Mouse (Mus musculus): ENCODE results near the gene Rabl6. TPM values are rescaled to one million over a fixed set of nuclear protein-coding genes. Genes with fewer than 3 reads are reported as not detected.
A peak's percentile ranks its signal among the peaks of the same experiment; 100 is the strongest.
"Not testable (repeated sequence)": the region's sequence is repeated elsewhere in the genome, so short reads cannot be mapped to it uniquely, and the experiment has no call there.

The Rabl6 gene
- polyA plus RNA-seq, 1 experiment from 2014 or later, result 76.8 TPM

GRCm38 (mm10) chr2:25568473-25569019 lies 39.8 kb downstream of the Rabl6 start:
- no peaks in the 10 kb centered on the region for H3K27me3 ChIP-seq
- H3K4me3 ChIP-seq (replicated peaks), result no peak overlapping the region
- no peak overlapping the region for H3K4me2 ChIP-seq
- 96% methylated on average over 6 of the region's 6 CpGs for WGBS
- no peak overlapping the region for H3K27ac ChIP-seq
- peaks cover 10% of the 10 kb centered on the region for H3K4me1 ChIP-seq
- peaks cover 81% of the 10 kb centered on the region for H3K36me3 ChIP-seq (replicated peaks)
- ATAC-seq (ENCODE audit: low FRiP score), result no peak
- no peaks in the 10 kb centered on the region for H3K9me3 ChIP-seq
- no peak overlapping the region for H3K9ac ChIP-seq

GRCm38 (mm10) chr2:25566558-25566957 lies 41.8 kb downstream of the Rabl6 start:
- Histone ChIP-seq H3K27me3 (no peaks in the 10 kb centered on the region), H3K27ac (no peak overlapping the region), H3K4me1 (no peaks in the 10 kb centered on the region), H3K36me3 (replicated peaks) (peaks cover 96% of the 10 kb centered on the region), H3K4me2 (no peak overlapping the region), H3K9ac (no peak overlapping the region), H3K4me3 (replicated peaks) (no peak overlapping the region), H3K9me3 (no peaks in the 10 kb centered on the region)
- ATAC-seq (ENCODE audit: low FRiP score), result no peak
- WGBS, result 89% methylated on average over 6 of the region's 6 CpGs

- Histone ChIP-seq H3K9me3 (no peaks in the 10 kb centered on the region), H3K4me1 (no peaks in the 10 kb centered on the region), H3K9ac (no peak overlapping the region), H3K4me2 (no peak overlapping the region), H3K4me3 (replicated peaks) (no peak overlapping the region), H3K36me3 (replicated peaks) (peaks cover 97% of the 10 kb centered on the region), H3K27ac (no peak overlapping the region), H3K27me3 (no peaks in the 10 kb centered on the region)
- ATAC-seq (ENCODE audit: low FRiP score), result no peak
- 91% methylated on average over 8 of the region's 8 CpGs for WGBS
Measured at GRCm38 (mm10) chr2:25565741-25566140, 42.6 kb downstream of the Rabl6 start.

GRCm38 (mm10) chr2:25561946-25562345 lies 46.4 kb downstream of the Rabl6 start:
- Histone ChIP-seq H3K36me3 (replicated peaks) (peaks cover 71% of the 10 kb centered on the region), H3K9ac (no peak overlapping the region), H3K4me2 (no peak overlapping the region), H3K4me1 (peaks cover 18% of the 10 kb centered on the region), H3K4me3 (replicated peaks) (no peak overlapping the region), H3K27me3 (no peaks in the 10 kb centered on the region), H3K27ac (no peak overlapping the region), H3K9me3 (no peaks in the 10 kb centered on the region)
- no peak for ATAC-seq (ENCODE audit: low FRiP score)
- 88% methylated on average over 9 of the region's 9 CpGs for WGBS

- WGBS, result 94% methylated on average over 8 of the region's 8 CpGs
- H3K4me3 ChIP-seq (replicated peaks), result no peak overlapping the region
- H3K9ac ChIP-seq, result no peak overlapping the region
- no peak overlapping the region for H3K4me2 ChIP-seq
- H3K4me1 ChIP-seq, result peaks cover 22% of the 10 kb centered on the region
- H3K27ac ChIP-seq, result no peak overlapping the region
- ATAC-seq (ENCODE audit: low FRiP score), result no peak
- H3K9me3 ChIP-seq, result no peaks in the 10 kb centered on the region
- H3K27me3 ChIP-seq, result no peaks in the 10 kb centered on the region
- H3K36me3 ChIP-seq (replicated peaks), result peaks cover 59% of the 10 kb centered on the region
Measured at GRCm38 (mm10) chr2:25560551-25560950, 47.8 kb downstream of the Rabl6 start.

- peak overlapping the region; percentile 96 for H3K9ac ChIP-seq
- ATAC-seq (ENCODE audit: low FRiP score), result no peak
Measured at GRCm38 (mm10) chr2:25558774-25559173, 49.5 kb downstream of the Rabl6 start.

GRCm38 (mm10) chr2:25557964-25558360 lies 50.4 kb downstream of the Rabl6 start:
- H3K4me2 ChIP-seq, result peak overlapping the region; percentile 94
- peak overlapping the region; percentile 77 for H3K27ac ChIP-seq
- peak; percentile 48; the same call in 1 of the 2 replicates for ATAC-seq (ENCODE audit: low FRiP score)
- H3K9ac ChIP-seq, result peak overlapping the region; percentile 96
- no peaks in the 10 kb centered on the region for H3K9me3 ChIP-seq
- H3K4me1 ChIP-seq, result peaks cover 22% of the 10 kb centered on the region
- H3K4me3 ChIP-seq (replicated peaks), result peak overlapping the region; percentile 95
- peaks cover 33% of the 10 kb centered on the region for H3K36me3 ChIP-seq (replicated peaks)
- no peaks in the 10 kb centered on the region for H3K27me3 ChIP-seq
- under 1% methylated on average over 24 of the region's 24 CpGs for WGBS

More at GRCm38 (mm10) chr2:25558774-25559173, 49.5 kb downstream of the Rabl6 start:
- WGBS, result 72% methylated on average over 6 of the region's 6 CpGs
- Histone ChIP-seq H3K27ac (no peak overlapping the region), H3K4me1 (peaks cover 22% of the 10 kb centered on the region), H3K27me3 (no peaks in the 10 kb centered on the region), H3K4me2 (peak overlapping the region; percentile 94), H3K36me3 (replicated peaks) (peaks cover 41% of the 10 kb centered on the region), H3K9me3 (no peaks in the 10 kb centered on the region), H3K4me3 (replicated peaks) (peak overlapping the region; percentile 95)

- H3K9me3 ChIP-seq, result no peaks in the 10 kb centered on the region
- no peaks in the 10 kb centered on the region for H3K27me3 ChIP-seq
- under 1% methylated on average over 60 of the region's 61 CpGs for WGBS
- peak within 1 kb of the TSS; percentile 95 for H3K4me3 ChIP-seq (replicated peaks)
- peak within 1 kb of the TSS; percentile 96 for H3K9ac ChIP-seq
- peak within 1 kb of the TSS; percentile 94 for H3K4me2 ChIP-seq
- peak; percentile 99 for ATAC-seq (ENCODE audit: low FRiP score)
- H3K4me1 ChIP-seq, result peaks cover 22% of the 10 kb centered on the region
- peaks cover 27% of the 10 kb centered on the region for H3K36me3 ChIP-seq (replicated peaks)
- peak within 1 kb of the TSS; percentile 77 for H3K27ac ChIP-seq
Measured at GRCm38 (mm10) chr2:25557221-25557963, 50.9 kb downstream of the Rabl6 start, which contains the start of gene Edf1. Gene Edf1 (plus strand): TSS chr2:25557847.

- Histone ChIP-seq H3K9ac (no peak overlapping the region), H3K4me1 (peaks cover 22% of the 10 kb centered on the region), H3K4me2 (no peak overlapping the region), H3K36me3 (replicated peaks) (peaks cover 16% of the 10 kb centered on the region), H3K27ac (no peak overlapping the region), H3K4me3 (replicated peaks) (no peak overlapping the region), H3K27me3 (no peaks in the 10 kb centered on the region), H3K9me3 (no peaks in the 10 kb centered on the region)
- no peak for ATAC-seq (ENCODE audit: low FRiP score)
- WGBS, result 63% methylated on average over 1 of the region's 1 CpGs
Measured at GRCm38 (mm10) chr2:25556296-25556695, 52.0 kb downstream of the Rabl6 start.

GRCm38 (mm10) chr2:25555479-25555878 lies 52.8 kb downstream of the Rabl6 start:
- not testable (repeated sequence) for ATAC-seq (ENCODE audit: low FRiP score); H3K36me3 ChIP-seq (replicated peaks); H3K9me3 ChIP-seq; H3K9ac ChIP-seq; H3K4me2 ChIP-seq; H3K27ac ChIP-seq; H3K4me3 ChIP-seq (replicated peaks); H3K27me3 ChIP-seq
- H3K4me1 ChIP-seq, result peaks cover 22% of the 10 kb centered on the region
- 45% methylated on average over 2 of the region's 2 CpGs for WGBS

GRCm38 (mm10) chr2:25553171-25553786 lies 55.0 kb downstream of the Rabl6 start:
- not testable (repeated sequence) for H3K9ac ChIP-seq; ATAC-seq (ENCODE audit: low FRiP score); H3K36me3 ChIP-seq (replicated peaks); H3K27me3 ChIP-seq; H3K4me3 ChIP-seq (replicated peaks); H3K9me3 ChIP-seq; H3K27ac ChIP-seq; H3K4me2 ChIP-seq; H3K4me1 ChIP-seq
- WGBS, result 87% methylated on average over 4 of the region's 4 CpGs

GRCm38 (mm10) chr2:25551186-25551585 lies 57.1 kb downstream of the Rabl6 start:
- Histone ChIP-seq H3K27ac (no peak overlapping the region), H3K4me3 (replicated peaks) (no peak overlapping the region), H3K4me1 (peaks cover 3% of the 10 kb centered on the region), H3K36me3 (replicated peaks) (no peaks in the 10 kb centered on the region), H3K9me3 (no peaks in the 10 kb centered on the region), H3K4me2 (no peak overlapping the region), H3K27me3 (no peaks in the 10 kb centered on the region), H3K9ac (no peak overlapping the region)
- 37% methylated on average over 5 of the region's 5 CpGs for WGBS
- ATAC-seq (ENCODE audit: low FRiP score), result no peak
